Mouse (Mus musculus): ENCODE measurements around the gene Col6a2.

DNA sequence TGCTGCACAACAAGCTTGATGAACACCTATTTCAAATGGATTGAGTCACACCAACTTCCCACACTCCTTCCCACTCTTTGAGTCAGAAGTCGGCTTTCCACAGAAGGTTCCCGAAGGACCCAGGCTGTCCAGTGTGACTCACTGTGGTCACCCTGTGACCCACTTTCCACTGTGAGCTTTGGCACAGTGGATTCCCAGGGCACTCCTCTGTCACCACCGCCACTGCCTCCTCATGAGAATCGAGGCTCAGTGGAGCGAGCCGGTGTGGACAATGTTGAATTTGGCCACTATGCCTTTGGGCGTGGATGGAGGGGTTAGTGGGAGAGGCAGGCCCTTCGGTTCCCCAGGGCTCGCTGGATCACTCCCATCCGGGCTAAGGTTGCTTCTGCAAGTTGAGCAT is 25.3 kb upstream of the Col6a2 start:
- TF ChIP-seq MAFK (IDR thresholded peaks at IDR 0.05; ENCODE audit: insufficient read depth, low read depth, low read length) (no peak), ZC3H11A (IDR thresholded peaks at IDR 0.05; ENCODE audit: borderline replicate concordance, low read depth, low read length) (no peak), CHD2 (IDR thresholded peaks at IDR 0.05; ENCODE audit: low read depth, low read length) (no peak), HCFC1 (IDR thresholded peaks at IDR 0.05; ENCODE audit: borderline replicate concordance, insufficient read depth, low read length) (no peak), ZNF384 (IDR thresholded peaks at IDR 0.05; ENCODE audit: low read depth, low read length) (no peak)

Measured in ES-E14 (cell line).